Mouse (Mus musculus) splenic B cell, adult 2 months (primary cell): ENCODE measurements around the gene Atp8b5.

ENCODE experiments used
- DNase-seq: peaks from one replicate; pipeline ENCODE4 v3.0.0-alpha.2; 2011; ENCODE audit warnings: low read depth, low spot score
- H3K27me3 ChIP-seq: 2 replicates; pipeline ENCODE4 v1.6.1; 2012; ENCODE audit warnings: mild to moderate bottlenecking, low read length, moderate library complexity, mixed read lengths; ENCODE audit not compliant: control insufficient read depth, poor library complexity, insufficient read depth, severe bottlenecking
- H3K36me3 ChIP-seq: 2 replicates; pipeline ENCODE4 v1.6.1; 2012; ENCODE audit warnings: mild to moderate bottlenecking, low read length, moderate library complexity, mixed read lengths; ENCODE audit not compliant: control insufficient read depth, poor library complexity, insufficient read depth, severe bottlenecking

Atp8b5 gene

DNA sequence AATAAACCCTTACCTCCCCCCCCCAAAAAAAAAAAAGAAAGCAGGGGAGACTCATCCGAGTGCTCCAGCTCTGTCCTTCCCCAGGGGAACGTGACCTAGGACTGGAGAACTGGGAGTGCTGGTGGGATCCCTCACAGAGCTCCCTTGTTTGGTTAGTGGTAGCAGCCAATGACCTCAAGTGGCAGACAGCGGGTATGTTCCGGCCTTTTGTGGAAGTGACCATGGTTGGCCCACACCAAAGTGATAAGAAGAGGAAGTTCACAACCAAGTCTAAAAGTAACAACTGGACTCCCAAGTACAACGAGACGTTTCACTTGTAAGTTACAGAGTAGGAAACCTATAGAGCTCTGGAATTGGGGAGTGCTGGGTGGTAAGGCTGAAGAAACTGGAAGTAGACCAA, 4.1 kb upstream of the Atp8b5 start:
- DNase-seq = no peak
- Histone ChIP-seq H3K36me3 (no peaks in the 10 kb centered on the region), H3K27me3 (no peaks in the 10 kb centered on the region)

DNA sequence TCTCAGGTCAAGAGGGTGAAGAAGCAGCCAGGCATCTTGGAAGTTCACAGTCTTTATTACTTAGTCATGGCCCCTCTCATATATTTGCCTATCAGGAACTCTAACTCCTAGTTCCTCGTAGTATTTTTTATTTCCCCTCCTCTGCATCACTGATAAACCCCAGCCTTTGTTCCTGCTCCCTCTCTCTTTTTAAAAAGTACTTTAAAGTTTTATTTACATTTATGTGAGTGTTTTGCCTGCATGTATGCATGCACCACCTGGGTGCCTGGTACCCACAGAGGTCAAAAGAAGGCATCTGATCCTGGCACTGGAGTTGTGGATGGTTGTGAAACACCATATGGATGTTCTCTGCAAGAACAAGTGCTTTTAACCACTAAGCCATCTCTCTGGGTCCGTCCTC, 813 bp upstream of the Atp8b5 start:
- no peaks in the 10 kb centered on the region for H3K36me3 ChIP-seq
- no peaks in the 10 kb centered on the region for H3K27me3 ChIP-seq
- no peak for DNase-seq

DNA sequence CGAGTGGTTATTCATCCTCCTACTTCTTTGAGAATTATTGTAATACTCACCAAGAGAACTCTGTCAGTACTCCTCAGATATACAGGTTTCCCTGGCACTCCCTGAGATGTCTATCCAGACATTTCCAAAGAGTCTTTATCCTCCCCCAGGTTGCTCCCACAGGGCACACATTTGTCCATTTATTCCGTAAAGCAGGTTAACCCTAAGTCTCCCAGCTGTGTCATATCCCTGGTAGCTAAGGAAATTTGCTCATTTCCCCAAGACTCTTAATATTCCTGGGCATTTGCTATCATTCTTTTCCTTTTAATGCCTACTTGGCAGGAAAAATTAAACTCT, 332 bp downstream of the Atp8b5 start:
- DNase-seq = no peak
- Histone ChIP-seq H3K27me3 (no peaks in the 10 kb centered on the region), H3K36me3 (no peaks in the 10 kb centered on the region)

DNA sequence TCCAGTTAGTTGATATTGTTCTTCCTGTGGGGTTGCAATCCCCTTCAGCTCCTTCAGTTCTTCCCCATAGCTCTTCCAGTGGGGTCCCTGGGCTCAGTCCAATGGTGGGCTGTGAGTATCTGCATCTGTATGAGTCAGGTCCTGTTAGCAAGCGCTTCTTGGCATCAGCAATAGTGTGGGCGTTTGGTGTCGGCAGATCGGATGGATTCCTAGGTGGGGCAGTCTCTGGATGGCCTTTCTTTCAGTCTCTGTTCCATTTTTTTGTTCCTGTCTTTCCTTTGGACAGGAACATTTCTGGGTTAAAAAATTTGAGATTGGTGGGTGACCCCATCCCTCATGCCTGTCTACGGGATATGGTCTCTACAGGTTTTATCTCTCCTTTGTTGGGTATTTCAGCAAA, 18.5 kb downstream of the Atp8b5 start:
- H3K36me3 ChIP-seq = no peaks in the 10 kb centered on the region
- H3K27me3 ChIP-seq = no peaks in the 10 kb centered on the region; the same call in 1 of the 2 replicates
- no peak for DNase-seq

DNA sequence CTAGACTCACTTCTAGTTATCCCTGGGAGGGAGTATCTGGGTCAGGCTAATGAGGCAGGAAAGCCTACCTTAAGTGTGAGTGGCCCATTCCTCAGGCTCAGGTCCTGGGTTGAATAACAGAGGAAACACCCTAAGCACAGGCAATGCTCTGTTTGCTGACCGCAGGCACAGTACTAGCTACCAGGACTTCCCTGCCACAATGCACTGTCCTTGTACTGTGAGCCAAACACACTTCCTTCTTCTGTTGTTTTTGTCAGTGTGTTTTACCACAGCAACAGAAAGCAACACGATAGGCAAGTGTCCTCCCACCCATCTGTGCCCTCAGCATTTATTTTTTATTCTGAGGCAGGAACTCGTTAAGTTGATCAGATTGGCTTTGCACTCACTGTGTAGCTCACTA, 20.3 kb downstream of the Atp8b5 start:
- Histone ChIP-seq H3K36me3 (no peaks in the 10 kb centered on the region), H3K27me3 (no peaks in the 10 kb centered on the region; the same call in 1 of the 2 replicates)
- no peak for DNase-seq

DNA sequence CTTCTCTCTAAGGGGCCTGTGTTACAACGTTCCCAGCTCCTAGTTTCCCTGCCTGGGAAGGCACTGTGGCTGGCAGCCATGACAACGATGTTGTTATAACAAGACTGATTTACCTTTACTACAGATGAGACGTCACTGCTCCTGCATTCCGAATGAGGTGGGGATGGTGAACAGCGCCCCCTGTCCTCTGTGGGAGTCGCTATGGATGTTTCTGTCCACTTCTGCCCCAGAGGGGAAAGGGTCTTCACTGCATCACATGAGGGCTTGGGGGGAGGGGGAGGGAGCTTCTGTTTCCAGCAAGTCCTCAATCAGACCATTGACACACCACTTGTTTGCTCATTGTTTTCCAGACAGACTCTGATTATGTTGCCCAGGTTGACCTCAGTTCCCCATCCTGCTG, 27.0 kb downstream of the Atp8b5 start:
- no peaks in the 10 kb centered on the region for H3K36me3 ChIP-seq
- no peaks in the 10 kb centered on the region for H3K27me3 ChIP-seq
- peak; percentile 4 for DNase-seq

DNA sequence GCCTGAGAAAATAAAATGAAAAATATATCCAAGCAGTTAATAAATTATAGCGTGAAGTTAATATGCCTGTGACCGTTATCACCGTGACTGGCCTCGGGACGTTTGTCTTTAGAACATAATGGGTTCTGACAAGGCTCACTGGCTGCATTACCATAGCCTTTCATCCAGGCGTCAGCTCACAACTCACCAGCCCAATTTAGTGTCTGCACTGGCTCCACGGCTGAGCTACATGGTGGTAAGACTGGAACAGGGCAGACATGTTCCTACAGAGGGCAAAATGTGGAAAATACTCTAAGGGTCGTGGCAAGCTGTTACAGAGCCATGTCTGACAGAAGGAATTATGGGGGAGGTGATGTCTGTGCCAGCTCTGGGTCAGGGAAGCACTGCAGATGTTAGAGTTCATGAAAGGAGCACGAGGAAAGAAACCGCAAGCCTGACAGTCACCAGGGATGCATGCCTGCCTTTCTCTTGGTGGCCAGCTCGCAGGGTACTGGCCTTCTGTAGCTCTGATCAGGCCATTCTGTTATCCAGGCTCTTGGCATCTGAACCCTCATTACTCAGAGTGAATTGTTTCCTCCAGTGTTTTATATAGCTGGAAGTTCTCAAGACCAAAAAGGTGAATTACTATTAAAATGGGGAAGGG, 42.9 kb downstream of the Atp8b5 start:
- Histone ChIP-seq H3K36me3 (no peaks in the 10 kb centered on the region), H3K27me3 (no peaks in the 10 kb centered on the region)
- no peak for DNase-seq

DNA sequence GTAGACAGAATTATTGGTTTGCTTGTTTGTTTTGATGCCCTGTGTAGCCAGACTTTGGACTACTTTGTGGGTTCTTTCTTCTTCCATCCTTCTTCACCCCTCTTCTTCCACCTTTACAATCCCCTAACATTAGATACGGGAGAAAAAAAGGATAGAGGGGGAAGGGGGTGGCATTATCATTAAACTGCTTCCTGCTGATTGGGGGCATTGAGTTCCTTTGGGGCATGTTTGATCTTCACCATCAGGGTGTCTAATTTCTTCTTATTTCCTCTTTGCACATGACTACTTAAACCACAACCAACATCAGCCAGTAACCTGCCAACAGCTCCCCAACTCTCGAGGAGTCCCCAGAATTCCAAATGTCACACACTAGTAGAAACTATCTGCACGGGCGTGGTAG, 54.6 kb downstream of the Atp8b5 start:
- no peak for DNase-seq
- no peaks in the 10 kb centered on the region for H3K27me3 ChIP-seq
- H3K36me3 ChIP-seq = no peaks in the 10 kb centered on the region

DNA sequence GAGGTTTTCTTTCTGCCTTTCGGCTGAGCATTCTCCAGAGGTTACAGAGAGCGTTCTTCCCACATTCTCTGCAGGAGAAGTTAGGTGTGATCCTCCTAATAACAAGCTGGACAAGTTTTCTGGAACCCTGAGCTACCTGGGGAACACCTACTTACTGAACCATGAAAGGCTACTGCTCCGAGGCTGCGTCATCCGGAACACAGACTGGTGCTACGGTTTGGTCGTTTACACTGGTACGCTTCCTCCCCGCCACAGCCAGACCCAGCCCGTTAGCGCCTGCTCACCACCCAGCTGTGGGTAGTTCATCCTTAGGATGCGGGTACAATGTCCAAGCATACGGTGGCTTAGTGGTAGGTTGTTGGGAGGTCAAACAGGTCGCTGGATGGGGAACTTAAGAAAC, 55.4 kb downstream of the Atp8b5 start:
- Histone ChIP-seq H3K36me3 (no peaks in the 10 kb centered on the region), H3K27me3 (no peaks in the 10 kb centered on the region)
- no peak for DNase-seq

DNA sequence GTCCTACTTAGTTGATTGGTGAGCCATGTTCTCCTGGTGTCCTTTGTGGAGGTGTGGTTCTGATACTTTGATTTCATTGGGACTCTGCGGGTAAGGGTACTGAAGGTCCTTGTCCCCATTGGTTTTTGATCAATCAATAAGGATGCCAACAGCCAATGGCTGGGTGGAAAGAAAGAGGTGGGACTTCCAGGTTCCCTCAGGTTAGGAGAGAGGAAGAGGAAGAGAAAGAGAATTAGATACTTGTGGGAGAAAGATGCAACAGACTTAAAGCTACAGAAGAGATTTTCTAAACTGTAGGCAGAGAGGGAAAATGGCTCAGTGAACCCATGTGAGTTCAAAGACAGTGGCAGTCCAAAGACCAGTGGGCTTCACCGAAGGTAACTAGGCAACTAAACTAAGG, 60.2 kb downstream of the Atp8b5 start:
- H3K36me3 ChIP-seq = no peaks in the 10 kb centered on the region
- no peak for DNase-seq

DNA sequence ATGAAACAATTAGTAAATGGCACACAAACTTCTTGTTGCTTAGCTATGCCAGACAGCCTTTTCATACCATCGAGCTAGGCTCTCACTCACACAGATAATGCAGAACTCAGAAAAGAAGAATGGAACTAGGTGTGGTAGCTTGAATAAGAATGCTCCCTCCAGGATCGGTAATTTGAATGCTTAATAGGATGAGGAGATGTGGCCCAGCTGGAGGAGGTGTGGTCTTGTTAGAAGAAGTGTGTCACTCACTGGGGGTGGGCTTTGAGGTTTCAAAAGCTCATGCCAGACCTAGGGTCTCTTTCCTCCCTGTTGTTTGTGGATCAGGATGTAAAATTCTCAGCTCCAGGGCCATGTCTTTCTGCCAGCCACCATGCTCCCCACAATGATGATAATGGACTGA, 67.8 kb downstream of the Atp8b5 start:
- H3K27me3 ChIP-seq = no peaks in the 10 kb centered on the region
- no peak for DNase-seq
- H3K36me3 ChIP-seq = no peaks in the 10 kb centered on the region

More for the DNA sequence above, 60.2 kb downstream of the Atp8b5 start:
- no peaks in the 10 kb centered on the region for H3K27me3 ChIP-seq

DNA sequence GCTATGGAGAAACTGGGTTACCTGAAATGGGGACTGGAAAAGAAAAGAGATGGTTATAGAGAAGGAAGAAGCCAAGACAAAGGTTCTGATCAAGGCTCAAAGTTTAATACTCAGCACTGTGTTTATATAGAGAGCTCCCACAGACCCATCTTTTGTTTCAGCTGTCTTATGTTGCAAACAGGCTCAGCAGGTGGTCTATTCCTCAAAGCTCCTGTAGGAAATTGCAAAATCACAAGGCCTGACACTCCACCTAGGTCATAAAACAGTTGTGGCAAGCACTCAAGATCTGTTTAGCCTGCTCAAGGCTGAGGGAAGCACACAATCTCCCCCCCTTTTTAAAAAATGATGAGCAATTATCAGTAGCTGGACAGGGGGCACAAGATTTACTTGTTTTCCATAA, 69.2 kb downstream of the Atp8b5 start:
- DNase-seq = no peak
- Histone ChIP-seq H3K27me3 (no peaks in the 10 kb centered on the region), H3K36me3 (no peaks in the 10 kb centered on the region)

DNA sequence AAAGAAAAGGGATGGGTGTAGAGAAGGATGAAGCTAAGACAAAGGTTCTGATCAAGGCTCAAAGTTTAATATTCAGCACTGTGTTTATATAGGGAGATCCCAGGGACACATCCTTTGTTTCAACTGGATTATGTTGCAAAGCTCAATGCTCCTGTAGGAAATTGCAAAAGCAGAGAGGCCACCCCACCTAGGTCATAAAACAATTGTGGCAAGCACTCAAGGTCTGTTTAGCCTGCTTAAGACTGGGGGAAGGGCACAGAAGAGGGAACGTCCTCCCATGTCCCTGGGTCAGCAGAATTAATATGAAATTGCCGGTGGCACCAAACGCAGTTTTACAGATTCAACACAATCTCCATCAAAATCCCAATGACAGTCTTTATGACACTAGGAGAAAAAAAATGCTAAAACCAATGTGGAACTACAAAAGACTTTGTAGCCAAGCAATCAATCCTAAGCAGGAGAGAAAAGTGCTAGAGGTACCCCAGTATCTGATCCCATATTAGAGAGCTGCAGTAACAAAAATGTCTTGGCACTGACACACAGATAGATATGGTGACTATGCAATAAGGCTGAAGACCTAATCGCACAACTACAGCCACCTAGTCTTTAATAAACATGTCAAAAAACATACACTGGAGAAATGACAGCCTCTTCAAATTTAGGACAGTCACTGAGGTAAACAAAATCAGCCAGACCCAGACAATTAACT, 73.3 kb downstream of the Atp8b5 start:
- DNase-seq = no peak
- H3K36me3 ChIP-seq = no peaks in the 10 kb centered on the region
- H3K27me3 ChIP-seq = no peaks in the 10 kb centered on the region

DNA sequence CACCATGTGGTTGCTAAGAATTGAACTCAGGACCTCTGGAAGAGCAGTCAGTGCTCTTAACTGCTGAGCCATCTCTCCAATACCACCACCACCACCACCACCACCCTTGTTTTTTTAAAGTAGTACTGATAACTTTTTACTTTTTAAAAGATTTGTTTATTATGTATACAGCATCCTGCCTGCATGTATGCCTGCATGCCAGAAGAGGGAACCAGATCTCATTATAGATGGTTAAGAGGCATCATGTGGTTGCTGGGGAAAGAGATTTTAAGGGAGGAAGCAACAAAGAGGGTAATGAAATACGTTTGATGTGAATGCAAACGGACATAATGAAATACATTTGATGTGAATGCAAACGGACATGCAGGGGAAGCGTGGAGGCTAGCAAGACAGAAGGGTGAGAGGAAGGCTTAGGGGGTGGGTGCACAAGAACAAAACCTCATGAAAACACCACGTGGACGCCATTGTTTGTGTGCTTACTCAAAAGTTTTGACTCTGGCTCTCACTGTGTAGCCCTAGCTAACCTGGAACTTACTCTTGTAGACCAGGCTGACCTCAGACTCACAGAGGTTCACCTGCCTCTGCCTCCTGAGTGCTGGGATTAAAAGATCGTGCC, 74.4 kb downstream of the Atp8b5 start:
- Histone ChIP-seq H3K27me3 (no peaks in the 10 kb centered on the region), H3K36me3 (no peaks in the 10 kb centered on the region)
- no peak for DNase-seq

DNA sequence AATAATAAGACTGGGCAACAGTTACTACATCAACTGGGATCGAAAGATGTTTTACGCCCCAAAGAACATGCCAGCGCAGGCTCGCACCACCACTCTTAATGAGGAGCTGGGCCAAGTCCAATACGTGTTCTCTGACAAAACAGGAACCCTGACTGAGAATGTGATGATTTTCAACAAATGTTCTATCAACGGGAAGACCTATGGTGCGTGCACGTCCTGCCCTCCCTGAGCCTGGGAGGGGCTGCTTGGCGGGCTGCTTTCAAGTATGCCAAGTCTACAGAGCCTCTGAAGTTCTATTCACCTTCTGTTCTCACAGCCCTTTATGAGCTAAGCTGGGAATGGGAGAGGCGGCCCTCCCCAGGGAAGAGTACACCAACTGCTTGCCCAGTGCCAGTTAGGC, 75.5 kb downstream of the Atp8b5 start:
- Histone ChIP-seq H3K27me3 (no peaks in the 10 kb centered on the region), H3K36me3 (no peaks in the 10 kb centered on the region)
- DNase-seq = no peak
